In the genomic region with DNA sequence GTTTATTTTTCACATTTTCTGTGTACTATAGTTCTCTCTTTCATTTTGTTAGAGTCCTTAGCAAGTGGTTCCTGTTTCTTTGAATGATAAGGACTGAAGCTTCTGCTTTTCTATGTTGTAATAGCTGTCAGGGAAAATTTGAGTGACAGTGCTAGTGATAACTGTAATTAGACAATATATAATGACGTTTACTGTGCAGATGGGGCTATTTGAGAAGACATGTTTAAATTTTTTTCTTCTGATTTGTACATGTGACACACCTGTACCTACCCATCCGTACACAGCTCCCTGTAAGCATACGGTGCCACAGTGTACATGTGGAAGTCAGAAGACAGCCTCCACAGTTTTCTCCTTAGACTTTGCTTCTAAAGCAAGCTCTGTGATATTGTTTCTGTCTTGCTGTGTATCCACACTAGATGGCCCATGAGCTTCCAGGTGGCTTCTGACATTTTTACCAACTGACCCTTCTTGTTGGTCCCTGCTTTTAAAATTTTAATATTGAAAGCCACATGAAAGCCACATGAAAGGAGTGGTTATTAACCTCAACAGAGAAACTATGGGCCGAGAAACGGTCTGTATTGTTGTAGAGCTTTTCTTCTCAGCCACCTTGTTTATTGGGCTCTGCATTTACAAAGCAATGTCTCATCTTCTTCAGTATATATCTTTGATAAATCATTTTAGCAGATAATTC, we compare ENCODE assay signal across 19 mouse cellular contexts. TPM values are rescaled to one million over a fixed set of nuclear protein-coding genes. Genes with fewer than 3 reads are reported as not detected.
A peak's percentile ranks its signal among the peaks of the same experiment; 100 is the strongest.
DNase-seq lines count a peak whose midpoint lies in the region; ATAC-seq and TF ChIP-seq lines count a peak whose summit lies in the region.
"Had no signal": no experiment of that assay in that cellular context is flagged by ENCODE, and none has a peak within 500 bp of the region (broad histone marks: within the 10 kb centered on the region; RNA-seq: fewer than 3 reads in every experiment).

No protein-coding gene starts in this region.

- no peak for ATAC-seq in heart, embryonic 12.5 days (ENCODE audit: insufficient number of reproducible peaks, low FRiP score)
- peak; percentile 37; the same call in 1 of the 2 replicates for ATAC-seq in liver, embryonic 12.5 days
- peak; percentile 91 for ATAC-seq in monocyte, adult 5-6 weeks (replicated peaks; ENCODE audit: insufficient number of reproducible peaks, low FRiP score, low TSS enrichment, poor library complexity, severe bottlenecking)
- no peak for ATAC-seq in forebrain, embryonic 14.5 days

- peaks cover 7% of the 10 kb centered on the region; the same call in 1 of the 2 replicates for H3K4me1 ChIP-seq in heart, embryonic 12.5 days (replicated peaks)
- no peaks in the 10 kb centered on the region for H3K4me1 ChIP-seq in heart, adult 2 months (ENCODE audit: control insufficient read depth, insufficient read depth, low read length)
- peaks cover 26% of the 10 kb centered on the region for H3K4me1 ChIP-seq in liver, embryonic 12.5 days
- H3K4me1 ChIP-seq in forebrain, embryonic 14.5 days (ENCODE audit: control insufficient read depth, insufficient read depth, low read length), result no peaks in the 10 kb centered on the region
- no peaks in the 10 kb centered on the region for H3K4me1 ChIP-seq in embryonic facial prominence, embryonic 10.5 days
- H3K4me1 ChIP-seq: embryonic facial prominence, embryonic 12.5 days; forebrain, embryonic 10.5 days; hindbrain, embryonic 12.5 days; neural tube, embryonic 13.5 days had no signal

- intact Hi-C loops in heart, adult 2 months (cut with DNase I), result no loop called here

- H3K4me3 ChIP-seq in heart, embryonic 12.5 days, result no peak overlapping the region
- no peak overlapping the region for H3K4me3 ChIP-seq in heart, adult 2 months
- no peak overlapping the region for H3K4me3 ChIP-seq in liver, embryonic 12.5 days
- H3K4me3 ChIP-seq in forebrain, embryonic 14.5 days (ENCODE audit: low read depth, low read length), result no peak overlapping the region
- H3K4me3 ChIP-seq in embryonic facial prominence, embryonic 10.5 days, result no peak overlapping the region
- H3K4me3 ChIP-seq: embryonic facial prominence, embryonic 12.5 days; forebrain, embryonic 10.5 days; hindbrain, embryonic 12.5 days; neural tube, embryonic 13.5 days had no signal

- 0 out of 2 replicates have a peak overlapping the region, but pooled peaks have one; percentile 27 for H3K27ac ChIP-seq in heart, embryonic 12.5 days (ENCODE audit: poor library complexity, severe bottlenecking)
- no peak overlapping the region for H3K27ac ChIP-seq in heart, adult 2 months
- H3K27ac ChIP-seq in liver, embryonic 12.5 days, result peak overlapping the region; percentile 61
- no peak overlapping the region for H3K27ac ChIP-seq in forebrain, embryonic 14.5 days (ENCODE audit: low read depth, low read length)
- no peak overlapping the region for H3K27ac ChIP-seq in embryonic facial prominence, embryonic 10.5 days (replicated peaks)
- H3K27ac ChIP-seq: embryonic facial prominence, embryonic 12.5 days; forebrain, embryonic 10.5 days; hindbrain, embryonic 12.5 days; neural tube, embryonic 13.5 days had no signal

- DNase-seq in heart, adult 2 months, result no peak
- DNase-seq in MEL-GATA-1-ER (ENCODE audit: extremely low read depth, low read depth), result peak; percentile 92
- DNase-seq in forebrain, embryonic 14.5 days (ENCODE audit: low spot score), result no peak
- no peak for DNase-seq in ovary, postnatal 14 days (ENCODE audit: low spot score)
- no peak for DNase-seq in embryonic facial prominence, embryonic 10.5 days (ENCODE audit: low spot score)
- DNase-seq: adrenal gland, postnatal 36 days; cerebellum, adult 9-11 months; kidney, adult 8-10 months; lung, embryonic 14.5 days; midbrain, embryonic 14.5 days; thymus, postnatal 25 days had no signal

- no peak overlapping the region for H3K4me2 ChIP-seq in heart, embryonic 12.5 days
- peak overlapping the region; percentile 52 for H3K4me2 ChIP-seq in liver, embryonic 12.5 days
- H3K4me2 ChIP-seq in forebrain, embryonic 14.5 days (ENCODE audit: low read length), result no peak overlapping the region
- H3K4me2 ChIP-seq: embryonic facial prominence, embryonic 12.5 days; heart, embryonic 11.5 days; hindbrain, embryonic 12.5 days; lung, embryonic 14.5 days; neural tube, embryonic 13.5 days had no signal

- H3K36me3 ChIP-seq in heart, embryonic 12.5 days, result no peaks in the 10 kb centered on the region
- no peaks in the 10 kb centered on the region for H3K36me3 ChIP-seq in heart, adult 2 months (ENCODE audit: control insufficient read depth, insufficient read depth, low read length)
- H3K36me3 ChIP-seq in liver, embryonic 12.5 days, result no peaks in the 10 kb centered on the region
- H3K36me3 ChIP-seq in forebrain, embryonic 14.5 days (ENCODE audit: control insufficient read depth, insufficient read depth, low read length), result no peaks in the 10 kb centered on the region
- peaks cover 4% of the 10 kb centered on the region; the same call in 1 of the 2 replicates for H3K36me3 ChIP-seq in embryonic facial prominence, embryonic 10.5 days (replicated peaks)
- H3K36me3 ChIP-seq: embryonic facial prominence, embryonic 12.5 days; hindbrain, embryonic 12.5 days had no signal

- TF ChIP-seq POLR2A in heart, adult 2 months (IDR thresholded peaks at IDR 0.05; ENCODE audit: insufficient read depth, low read depth, low read length), result no peak

- no peak for TF ChIP-seq EP300 in heart, adult 2 months (IDR thresholded peaks at IDR 0.05; ENCODE audit: insufficient read depth, low read depth, low read length)

- H3K9ac ChIP-seq in heart, embryonic 12.5 days, result no peak overlapping the region
- H3K9ac ChIP-seq in heart, adult 2 months (ENCODE audit: low read depth, low read length), result no peak overlapping the region
- no peak overlapping the region for H3K9ac ChIP-seq in liver, embryonic 12.5 days
- no peak overlapping the region for H3K9ac ChIP-seq in forebrain, embryonic 14.5 days (ENCODE audit: low read length)
- H3K9ac ChIP-seq: embryonic facial prominence, embryonic 12.5 days; hindbrain, embryonic 12.5 days; lung, embryonic 14.5 days; neural tube, embryonic 13.5 days had no signal

- 80% methylated on average over 5 of the region's 5 CpGs for WGBS in heart, embryonic 12.5 days
- 81% methylated on average over 5 of the region's 5 CpGs for WGBS in heart, adult 2 months
- WGBS in liver, embryonic 12.5 days (ENCODE audit: insufficient replicate concordance), result 26% methylated on average over 5 of the region's 5 CpGs
- 88% methylated on average over 5 of the region's 5 CpGs for WGBS in forebrain, embryonic 14.5 days
- WGBS in embryonic facial prominence, embryonic 10.5 days, result 89% methylated on average over 5 of the region's 5 CpGs

- no peak for TF ChIP-seq CTCF in heart, adult 2 months (IDR thresholded peaks at IDR 0.05)

- no peaks in the 10 kb centered on the region for H3K27me3 ChIP-seq in heart, embryonic 12.5 days (replicated peaks)
- H3K27me3 ChIP-seq in heart, adult 2 months (ENCODE audit: control insufficient read depth, insufficient read depth, low read length), result no peaks in the 10 kb centered on the region
- no peaks in the 10 kb centered on the region for H3K27me3 ChIP-seq in liver, embryonic 12.5 days (replicated peaks)
- H3K27me3 ChIP-seq in forebrain, embryonic 14.5 days (replicated peaks; ENCODE audit: control insufficient read depth, insufficient read depth, low read length), result no peaks in the 10 kb centered on the region
- H3K27me3 ChIP-seq in embryonic facial prominence, embryonic 10.5 days (replicated peaks; ENCODE audit: low read depth, poor library complexity, severe bottlenecking), result no peaks in the 10 kb centered on the region
- H3K27me3 ChIP-seq: embryonic facial prominence, embryonic 12.5 days; hindbrain, embryonic 12.5 days; neural tube, embryonic 13.5 days had no signal

- no peaks in the 10 kb centered on the region for H3K79me2 ChIP-seq in heart, adult 2 months (replicated peaks; ENCODE audit: control insufficient read depth, insufficient read depth, low read length)

- H3K9me3 ChIP-seq in heart, embryonic 12.5 days (replicated peaks), result no peaks in the 10 kb centered on the region
- no peaks in the 10 kb centered on the region for H3K9me3 ChIP-seq in liver, embryonic 12.5 days (replicated peaks)
- no peaks in the 10 kb centered on the region for H3K9me3 ChIP-seq in forebrain, embryonic 14.5 days (replicated peaks; ENCODE audit: control insufficient read depth, low read length)
- no peaks in the 10 kb centered on the region for H3K9me3 ChIP-seq in embryonic facial prominence, embryonic 10.5 days
- H3K9me3 ChIP-seq: embryonic facial prominence, embryonic 12.5 days; forebrain, embryonic 10.5 days; hindbrain, embryonic 12.5 days; neural tube, embryonic 13.5 days had no signal

RNA-seq across cellular contexts. Expression of a gene that starts 38.4 kb away (rescaled TPM):
- polyA plus RNA-seq in heart, embryonic 12.5 days (2016; fragmentation: Nextera tagmentation; extraction: Ambion mirVana), result 7.3 and 8.6 TPM in 2 replicates
- total RNA-seq in heart, adult 2 months (2021), result 1 to 10 TPM; 3.8 to 4.8 TPM
- polyA plus RNA-seq in heart, adult 2 months (2012; rRNA removed), result 4.9 and 5.2 TPM in 2 replicates
- polyA plus RNA-seq in liver, embryonic 12.5 days (2016; fragmentation: Nextera tagmentation; extraction: Ambion mirVana), result 5.1 and 5.2 TPM in 2 replicates
- 58.9 to 108 TPM (median 74.6 TPM) in 3 replicates for total RNA-seq in monocyte, adult 5-6 weeks (2017)
- polyA plus RNA-seq in forebrain, embryonic 14.5 days (2014; fragmentation: Nextera tagmentation; extraction: Ambion mirVana), result 4.9 and 5.7 TPM in 2 replicates
- 8.1 and 10.7 TPM in 2 replicates for polyA plus RNA-seq in embryonic facial prominence, embryonic 10.5 days (2016; fragmentation: Nextera tagmentation; extraction: Ambion mirVana)

Comparison
In these comparisons a context has a peak if more than half of its experiments do, and no peak if none do; other contexts are left out.
1. H3K27ac ChIP-seq: peak in heart, embryonic 12.5 days (single experiment) and liver, embryonic 12.5 days (single experiment); none in heart, adult 2 months (single experiment), forebrain, embryonic 14.5 days (single experiment) and embryonic facial prominence, embryonic 10.5 days (single experiment).
2. ATAC-seq: peak in liver, embryonic 12.5 days (single experiment) and monocyte, adult 5-6 weeks (single experiment); none in heart, embryonic 12.5 days (single experiment) and forebrain, embryonic 14.5 days (single experiment).